Mouse (Mus musculus) activated CD4-positive, CD25-positive, alpha-beta regulatory T cell, adult 4 months (primary cell): ENCODE data around the gene Myt1l. TPM values are rescaled to one million over a fixed set of nuclear protein-coding genes. Genes with fewer than 3 reads are reported as not detected.

Source experiments
- ATAC-seq: one replicate; pipeline ENCODE4 v1.8.0; 2017
- polyA plus RNA-seq, 2 experiments: library from polyadenylated mRNA; unstranded; fragments of 100-300 nt; shearing (Covaris generic); gene quantifications; one replicate each; pipeline ENCODE4 v1.2.1; 2017

Myt1l gene
- not detected for polyA plus RNA-seq

DNA sequence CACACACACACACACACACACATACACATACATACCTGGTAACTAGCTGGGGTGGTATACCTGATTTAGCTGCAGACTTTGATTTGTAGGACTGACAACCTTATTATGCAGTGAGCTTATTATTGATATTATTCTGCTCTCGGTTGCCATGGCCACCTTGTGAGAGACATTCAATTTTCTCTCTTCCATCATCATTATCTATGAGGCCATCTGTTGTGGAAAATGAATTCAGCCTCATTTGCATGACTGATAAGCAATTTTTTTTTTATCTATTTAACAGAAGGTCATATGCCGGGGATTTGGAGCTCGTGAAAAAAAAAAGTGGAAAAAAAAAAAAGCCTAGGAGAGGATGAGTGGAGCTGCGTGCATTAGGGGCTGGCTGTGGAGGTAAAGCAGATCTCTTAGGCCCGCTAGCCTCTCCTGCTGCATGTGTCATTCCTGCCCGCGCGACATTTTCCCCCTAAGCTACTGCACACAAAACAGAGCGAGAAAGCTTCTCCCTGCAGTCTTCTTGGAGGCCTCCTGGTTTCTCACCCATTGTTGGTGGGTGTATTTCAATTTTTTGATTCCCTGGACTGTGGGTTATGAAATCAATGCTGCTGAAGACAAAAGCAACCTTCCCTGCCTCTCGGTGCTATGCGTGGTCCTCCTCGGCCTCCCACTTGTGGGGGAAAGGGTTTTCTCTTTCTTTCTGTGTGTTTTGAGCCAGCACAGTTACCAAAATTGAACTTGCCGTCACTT lies at the start of gene Myt1l:
TSS of gene Myt1l (plus strand) at position 354 of the 741 bp plus-strand sequence.
- ATAC-seq = no peak

DNA sequence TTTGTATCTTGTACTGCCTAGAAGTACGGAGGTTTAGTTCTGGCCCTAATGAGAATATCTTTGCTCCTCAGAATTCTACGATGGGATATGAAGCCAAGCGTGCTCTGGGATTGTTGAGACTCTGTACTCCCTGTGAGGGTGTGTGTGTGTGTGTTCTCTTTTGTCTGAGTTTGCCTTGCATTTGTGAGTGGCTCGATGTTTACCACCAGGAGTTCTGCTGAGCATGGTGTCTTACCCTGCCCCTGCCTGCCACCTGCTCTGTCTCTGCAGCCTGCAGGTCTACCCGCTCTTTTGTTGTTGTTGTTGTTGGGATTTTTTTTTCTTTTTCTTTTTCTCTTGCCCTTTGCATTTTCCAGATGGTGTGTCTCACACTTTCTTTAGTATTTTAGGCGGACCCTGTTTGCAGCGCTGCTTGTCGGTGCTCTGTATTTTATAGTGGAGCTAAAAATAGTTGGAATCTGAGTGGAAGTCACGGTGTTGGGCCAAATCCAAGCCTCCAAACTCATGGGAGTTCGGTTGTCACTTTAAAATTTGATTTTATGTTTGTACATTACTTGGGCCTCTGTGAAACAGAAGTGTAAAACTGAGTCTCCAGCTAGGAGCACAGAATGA lies 41.7 kb upstream of the Myt1l start:
- ATAC-seq = no peak

DNA sequence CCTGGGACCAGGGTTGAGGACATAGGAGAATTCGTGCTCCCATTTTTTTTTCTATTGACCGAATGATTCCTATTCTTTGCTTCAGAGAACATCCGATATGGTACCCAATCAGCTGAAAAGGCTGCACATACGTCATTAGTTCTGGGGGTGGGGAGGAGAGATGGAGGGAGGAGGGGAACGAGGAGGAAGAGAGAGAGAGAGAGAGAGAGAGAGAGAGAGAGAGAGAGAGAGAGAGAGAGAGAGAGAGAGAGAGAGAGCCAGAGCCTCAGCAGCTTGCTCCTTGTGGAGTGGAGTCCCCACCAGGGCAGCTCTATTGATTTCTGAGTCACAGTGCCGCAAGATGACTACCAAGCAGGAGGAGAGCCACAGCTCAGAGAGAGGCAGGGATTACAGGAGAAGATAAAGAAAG lies 1.9 kb upstream of the Myt1l start:
- ATAC-seq = no peak

DNA sequence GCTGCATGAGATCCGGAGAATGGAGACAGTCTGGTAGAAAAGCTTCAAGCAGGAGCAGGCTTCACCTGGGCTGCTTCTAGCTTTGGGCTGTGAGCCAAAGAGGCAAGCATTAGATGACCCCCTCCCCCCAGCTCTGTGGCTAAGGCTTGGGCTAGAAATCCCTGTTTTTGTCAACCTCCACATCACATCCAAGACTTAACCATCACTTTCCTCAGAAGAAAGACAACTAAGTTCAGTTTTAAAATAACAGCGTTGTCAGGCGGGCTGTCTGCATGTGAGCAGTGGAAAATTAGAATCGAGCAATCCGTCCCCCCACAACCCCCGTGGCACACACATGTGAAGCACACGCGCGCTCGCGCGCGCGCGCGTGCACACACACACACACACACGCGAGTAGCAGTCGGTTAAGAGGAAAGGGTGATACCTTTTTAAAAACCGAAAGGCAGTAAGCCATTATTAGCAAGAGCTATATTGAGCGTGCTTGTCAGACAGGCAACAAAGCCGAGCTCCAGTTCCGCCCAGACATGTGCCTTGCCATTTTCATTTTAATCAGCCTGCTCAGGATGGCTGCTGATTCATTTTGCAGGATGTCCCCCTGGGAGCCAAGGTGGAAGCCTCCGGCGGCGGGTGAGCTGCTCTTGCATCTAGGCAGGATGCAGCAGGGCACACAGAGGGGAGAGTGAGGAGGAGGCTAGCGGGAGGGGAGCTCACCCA lies 979 bp upstream of the Myt1l start:
- ATAC-seq = no peak

DNA sequence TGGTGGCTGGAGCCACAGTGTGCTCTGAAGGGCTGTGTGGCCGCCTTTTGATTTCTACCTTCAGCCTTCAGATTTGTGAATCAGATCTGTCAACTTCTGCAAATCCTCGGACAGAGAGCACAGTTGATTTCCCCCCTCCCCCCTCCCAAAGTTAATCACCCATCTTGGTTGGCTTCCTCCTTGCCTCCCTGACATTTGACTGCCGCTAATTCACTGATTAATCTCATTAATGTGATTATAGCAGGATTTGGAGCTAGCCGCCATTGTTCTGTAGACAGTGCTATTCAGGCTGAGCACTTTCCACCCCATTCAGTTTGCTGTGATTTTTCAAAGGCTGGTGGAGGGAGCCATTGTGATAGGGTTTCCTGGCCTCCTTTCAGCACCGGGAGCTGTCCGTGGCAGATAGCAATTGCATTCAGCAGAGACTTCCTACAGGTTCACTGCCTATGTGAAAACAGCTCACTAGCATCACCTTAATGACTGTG lies 2.1 kb downstream of the Myt1l start:
- ATAC-seq = no peak

DNA sequence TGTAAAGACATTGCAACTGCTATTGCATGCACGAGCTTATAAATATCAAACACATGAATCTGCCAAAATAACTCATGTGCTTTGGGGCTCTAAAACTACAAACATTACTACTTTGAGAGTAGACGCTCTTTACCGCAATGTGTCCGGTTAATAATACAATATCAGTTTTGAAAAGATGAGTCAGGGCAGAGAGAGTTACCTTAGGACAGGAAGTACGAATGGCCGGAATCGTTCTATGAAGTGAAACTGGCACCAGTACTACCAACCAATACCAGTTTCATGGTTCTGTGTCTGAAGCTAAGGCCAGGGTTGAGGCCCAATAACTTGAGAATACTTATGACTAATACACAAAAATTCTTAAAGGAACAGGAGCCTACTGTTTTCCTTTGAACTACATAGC lies 2.6 kb downstream of the Myt1l start:
- no peak for ATAC-seq

DNA sequence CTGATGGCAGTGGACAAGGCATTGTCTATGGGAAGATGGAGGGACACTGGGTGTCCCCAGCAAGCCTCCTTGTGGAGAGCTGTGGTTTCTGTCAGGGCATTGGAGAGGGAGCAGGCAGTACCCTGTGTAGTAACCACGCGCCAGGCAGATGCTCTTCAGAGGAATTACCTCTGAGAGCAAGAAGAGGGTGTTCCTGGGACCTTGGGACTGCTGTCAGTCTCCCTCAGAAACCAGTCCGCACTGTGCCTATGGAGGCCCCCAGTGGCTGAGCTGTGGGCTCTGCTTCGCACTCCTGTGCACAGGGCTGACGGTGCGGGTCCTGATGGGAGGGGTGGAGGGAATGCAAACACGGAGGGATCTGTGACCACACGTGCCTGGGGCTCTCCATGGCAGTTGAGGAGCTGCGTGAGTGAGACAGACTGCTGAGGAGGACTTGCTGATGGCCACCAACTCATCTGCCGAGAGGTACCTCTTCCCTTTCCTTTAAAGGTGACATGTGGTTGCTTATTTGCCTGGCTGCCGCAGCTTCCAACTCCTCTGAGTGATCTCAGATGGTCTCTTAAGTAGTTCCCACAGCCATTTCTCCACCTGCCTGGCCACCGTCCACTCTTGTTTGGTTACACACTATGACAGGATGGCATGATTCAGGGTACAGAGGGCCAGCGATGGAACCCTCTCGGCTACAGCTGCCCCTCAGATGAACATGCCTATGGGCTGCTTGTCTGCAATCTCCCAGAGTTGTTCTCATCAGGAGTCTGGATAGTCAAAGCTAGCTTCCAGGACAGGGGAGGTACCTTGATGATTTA lies 5.1 kb downstream of the Myt1l start:
- ATAC-seq = no peak

DNA sequence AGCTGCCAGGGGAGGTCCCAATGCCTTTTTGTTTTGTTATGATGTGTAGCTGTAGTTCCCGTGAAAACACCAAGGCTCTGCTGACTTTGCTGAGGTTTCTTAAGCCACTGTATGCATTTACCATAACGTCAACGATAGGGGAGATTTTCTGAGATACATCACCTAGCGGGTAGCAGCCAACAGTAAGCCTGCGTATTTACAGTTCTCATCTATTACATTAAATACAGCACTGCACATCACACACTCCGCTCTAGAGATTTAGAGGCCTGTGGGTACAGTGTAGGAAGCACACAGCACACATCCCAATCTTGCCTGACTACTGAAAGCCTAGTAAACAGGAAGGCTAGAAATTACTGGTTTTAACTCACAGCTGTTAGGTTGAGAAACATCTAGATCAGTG lies 6.1 kb downstream of the Myt1l start:
- no peak for ATAC-seq

DNA sequence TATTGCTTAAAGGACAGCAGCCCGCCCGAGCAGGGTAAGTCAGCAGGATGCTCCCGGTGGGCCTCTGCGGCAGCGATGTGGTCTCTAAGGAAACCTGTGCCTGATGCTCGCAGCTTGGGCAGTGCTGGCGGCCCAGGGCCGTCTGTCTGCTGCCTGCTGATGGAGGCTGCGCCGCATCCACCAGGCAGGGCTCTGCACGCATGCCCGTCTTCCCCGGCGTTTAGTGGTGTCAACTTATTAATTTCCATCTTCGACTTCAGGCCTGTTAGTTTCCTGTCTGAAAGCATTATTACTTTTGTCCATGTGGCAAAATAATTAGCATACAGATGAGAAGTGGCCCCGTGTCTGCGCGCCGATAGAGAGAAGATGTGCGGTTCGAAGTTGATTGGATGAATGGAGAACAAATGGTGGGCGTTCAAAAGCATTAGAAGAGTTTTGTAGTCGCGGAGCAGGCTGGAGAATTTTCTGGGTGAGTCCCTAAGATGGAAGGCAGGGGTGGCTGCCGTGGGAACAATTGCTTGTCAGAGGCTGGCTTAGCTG lies 6.6 kb downstream of the Myt1l start:
- no peak for ATAC-seq

DNA sequence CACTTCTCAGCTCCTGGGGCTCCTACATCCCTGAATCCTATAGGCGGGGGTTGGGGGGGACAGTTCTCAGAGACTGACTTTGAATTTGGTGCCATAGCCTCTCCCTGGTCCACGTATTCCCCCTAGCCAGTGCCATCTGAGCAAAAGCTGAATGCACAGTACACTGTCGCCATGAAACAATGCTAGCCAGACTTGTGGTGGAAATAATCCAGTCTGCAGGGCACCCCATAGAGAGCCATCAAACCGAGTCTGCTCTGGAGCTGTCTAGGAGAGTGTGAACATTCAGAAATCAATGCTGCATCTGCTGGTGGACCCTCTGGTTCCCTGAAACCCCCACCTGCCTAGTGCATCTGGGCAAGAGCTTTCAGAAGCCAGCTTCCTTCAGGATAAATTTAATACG lies 9.7 kb downstream of the Myt1l start:
- no peak for ATAC-seq

DNA sequence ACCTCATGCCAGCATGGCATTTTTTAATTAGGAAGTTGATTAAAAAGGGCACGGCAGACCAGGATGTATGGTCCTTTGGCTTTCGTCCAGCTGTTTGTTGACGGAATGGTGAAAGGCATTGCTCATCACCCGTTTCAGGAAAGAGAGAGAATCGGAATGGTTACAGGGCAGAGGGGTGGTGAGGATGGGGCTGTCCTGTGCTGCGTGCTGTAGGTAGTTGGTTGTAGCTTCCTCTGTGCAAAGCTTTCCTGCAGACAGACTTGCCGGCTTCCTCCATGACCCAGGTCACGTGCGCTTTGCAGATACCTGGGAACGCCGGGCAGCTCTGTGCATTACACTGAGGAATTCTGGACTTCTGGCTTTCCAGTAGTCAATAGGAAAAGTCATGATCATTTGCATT lies 10.3 kb downstream of the Myt1l start:
- no peak for ATAC-seq

DNA sequence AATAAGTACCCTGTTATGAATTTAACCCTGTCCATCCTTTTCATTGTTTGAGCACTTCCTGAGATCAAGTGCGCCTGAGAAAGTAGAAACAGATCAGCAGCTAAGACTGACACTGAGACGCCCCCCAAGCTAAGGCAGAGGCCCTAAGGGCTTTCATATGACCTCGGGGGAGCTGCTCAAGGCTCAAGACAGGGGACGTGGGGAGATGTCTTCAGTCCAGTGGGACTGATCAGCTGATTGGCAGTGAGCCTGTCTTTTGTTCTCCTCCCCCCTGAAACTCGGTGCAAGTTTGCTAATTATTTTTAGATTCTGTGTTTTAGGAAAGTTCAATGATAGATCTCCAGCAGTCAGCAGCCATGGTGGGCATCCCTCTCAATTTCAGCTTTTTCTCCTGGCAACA lies 10.9 kb downstream of the Myt1l start:
- ATAC-seq = no peak

DNA sequence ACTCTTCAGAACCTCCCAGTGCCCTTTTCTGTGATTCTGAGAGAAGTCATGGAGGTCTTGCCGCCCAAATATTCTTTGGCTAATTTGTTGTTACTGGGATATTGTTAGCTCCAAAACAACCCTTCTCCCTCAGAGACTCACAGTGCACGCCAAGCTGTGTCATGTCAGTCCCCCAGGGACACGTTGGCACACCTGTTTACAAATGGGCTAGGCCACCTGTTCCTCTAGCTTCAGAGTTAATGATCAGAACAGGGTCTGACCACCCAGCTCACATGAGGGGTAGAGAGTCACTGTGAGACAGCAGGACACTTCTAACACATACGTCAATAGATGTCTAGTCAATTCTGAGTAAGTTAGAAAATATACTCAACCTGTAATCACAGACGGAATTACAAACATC lies 12.6 kb downstream of the Myt1l start:
- no peak for ATAC-seq

DNA sequence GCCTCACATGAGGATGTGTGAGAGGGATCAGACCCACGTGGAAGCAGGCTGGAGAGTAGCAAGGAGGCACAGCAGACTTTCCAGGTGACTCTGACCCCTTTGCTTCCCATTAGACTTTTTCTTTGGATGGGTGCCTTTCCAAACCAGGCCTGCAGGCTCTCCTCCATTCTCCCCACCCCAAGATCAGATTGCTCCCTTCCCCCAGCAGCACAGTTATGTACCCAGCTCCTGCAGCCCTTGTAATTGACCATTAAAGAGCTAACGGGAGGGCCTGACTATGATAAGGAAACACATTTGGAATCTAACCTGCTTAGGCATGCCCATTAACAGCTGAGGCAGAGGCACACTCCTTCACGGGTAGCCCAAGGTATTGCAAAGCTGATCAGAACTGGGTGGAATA lies 17.9 kb downstream of the Myt1l start:
- no peak for ATAC-seq

DNA sequence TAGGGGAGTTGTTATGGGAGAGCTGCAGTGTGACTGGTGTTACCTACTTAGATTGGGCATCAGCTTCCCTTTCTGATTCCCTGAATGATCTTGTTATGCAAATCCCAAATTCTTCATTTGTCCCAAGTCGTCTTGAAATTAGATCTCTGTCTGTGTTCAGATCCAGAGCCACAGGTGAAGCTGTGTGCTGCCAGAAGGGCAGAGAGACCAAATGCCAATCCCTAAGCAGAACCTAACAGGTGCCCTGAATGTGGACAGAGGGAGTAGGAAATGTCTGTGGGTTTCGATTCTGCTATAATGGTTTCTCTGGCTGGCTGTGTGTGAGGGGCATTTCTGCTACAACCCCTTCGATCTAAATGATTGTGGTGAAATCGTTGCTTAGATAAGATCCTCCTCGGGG lies 18.9 kb downstream of the Myt1l start:
- ATAC-seq = no peak

DNA sequence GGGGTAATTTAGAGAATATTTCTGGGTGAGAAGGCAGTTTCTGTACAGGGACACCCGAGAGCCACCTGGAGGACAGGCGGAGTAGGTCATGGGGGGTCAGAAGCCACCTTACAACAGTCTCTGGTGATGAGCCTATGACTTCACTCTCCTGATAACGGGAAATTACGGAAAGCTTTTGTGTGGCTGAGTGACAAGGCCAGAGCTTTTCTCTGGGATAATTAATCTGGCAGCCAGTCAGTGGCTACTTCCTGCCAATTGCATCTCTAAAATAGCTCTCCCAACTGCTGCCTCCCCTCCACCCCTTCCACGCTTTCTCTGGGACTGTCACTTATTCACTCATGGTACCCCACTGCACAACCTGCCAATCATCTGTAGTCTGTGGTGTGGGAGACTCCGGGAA lies 19.6 kb downstream of the Myt1l start:
- no peak for ATAC-seq

DNA sequence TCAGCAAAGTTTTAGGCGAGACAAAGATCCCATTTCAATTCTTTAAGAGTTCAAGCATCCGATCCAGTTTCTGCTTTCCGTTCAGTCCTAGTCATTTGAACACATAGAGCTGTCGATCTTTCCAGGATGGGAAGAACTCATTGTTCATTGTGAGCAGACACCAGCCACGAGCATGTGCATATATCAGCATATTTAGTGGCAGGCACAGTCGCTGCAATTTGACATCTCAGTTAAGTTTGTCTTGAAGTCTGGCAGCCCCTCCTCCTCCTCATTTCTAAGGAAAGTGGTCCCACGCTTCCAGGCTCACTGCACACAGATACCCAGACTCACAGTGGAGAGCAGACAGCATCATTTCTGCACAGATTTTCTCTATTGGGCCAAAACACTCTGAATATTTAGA lies 25.0 kb downstream of the Myt1l start:
- no peak for ATAC-seq

DNA sequence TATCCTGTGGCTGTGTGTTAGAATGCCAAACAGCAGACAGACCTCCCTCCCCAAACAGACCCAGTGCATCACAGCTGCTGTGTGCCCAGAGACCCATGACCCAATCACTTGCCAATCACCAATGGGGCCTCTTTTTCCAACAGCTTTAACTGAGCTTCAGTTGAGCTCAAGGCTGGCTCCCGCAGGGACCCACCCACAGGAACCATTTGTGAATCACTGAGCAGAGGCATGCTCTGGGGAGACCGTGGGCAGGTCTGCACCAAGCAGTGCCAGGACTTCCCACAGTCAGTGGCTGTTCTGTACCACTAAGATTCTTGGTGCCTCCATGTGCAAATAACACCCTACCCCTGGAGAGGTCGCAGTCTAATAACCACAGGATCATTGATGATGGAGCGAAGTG lies 27.5 kb downstream of the Myt1l start:
- no peak for ATAC-seq

DNA sequence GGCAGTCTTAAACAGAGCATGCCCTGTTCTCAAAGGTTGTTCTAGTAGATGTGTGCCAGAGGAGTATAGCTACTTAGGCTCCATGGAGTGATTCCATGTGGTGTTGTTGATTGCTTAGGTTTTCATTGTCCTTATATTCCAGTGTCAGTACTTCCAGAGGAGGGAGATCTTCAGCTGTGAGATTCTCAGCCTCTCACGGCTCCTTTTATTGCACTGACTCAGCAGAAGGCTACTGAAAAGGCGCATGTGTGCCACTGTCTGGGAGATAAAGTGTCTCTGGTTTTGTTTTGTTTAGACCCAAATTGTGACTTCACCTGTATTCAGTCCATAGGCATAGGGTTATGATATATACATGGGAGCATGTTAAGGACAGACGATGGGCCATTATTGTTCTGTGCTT lies 28.2 kb downstream of the Myt1l start:
- ATAC-seq = no peak

DNA sequence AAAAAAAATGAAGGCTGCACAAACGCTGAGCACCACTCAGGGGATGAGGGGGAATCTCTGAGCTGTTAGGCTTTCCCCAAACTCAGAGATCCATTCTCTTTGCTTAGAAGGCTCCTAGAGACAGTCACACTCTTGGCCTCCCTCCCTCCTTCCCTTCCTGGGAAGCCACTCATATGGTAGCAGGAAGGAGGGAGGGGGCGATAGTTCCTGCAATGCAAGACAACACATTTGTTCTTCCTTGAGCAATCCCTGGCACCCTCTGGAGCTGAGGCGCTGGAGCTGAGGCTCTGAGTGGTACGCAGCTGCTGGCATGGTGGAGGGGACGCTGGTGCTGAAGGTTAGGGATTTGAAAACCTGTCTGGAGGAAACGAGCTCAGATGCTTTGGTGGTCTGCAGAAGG lies 28.7 kb downstream of the Myt1l start:
- no peak for ATAC-seq

DNA sequence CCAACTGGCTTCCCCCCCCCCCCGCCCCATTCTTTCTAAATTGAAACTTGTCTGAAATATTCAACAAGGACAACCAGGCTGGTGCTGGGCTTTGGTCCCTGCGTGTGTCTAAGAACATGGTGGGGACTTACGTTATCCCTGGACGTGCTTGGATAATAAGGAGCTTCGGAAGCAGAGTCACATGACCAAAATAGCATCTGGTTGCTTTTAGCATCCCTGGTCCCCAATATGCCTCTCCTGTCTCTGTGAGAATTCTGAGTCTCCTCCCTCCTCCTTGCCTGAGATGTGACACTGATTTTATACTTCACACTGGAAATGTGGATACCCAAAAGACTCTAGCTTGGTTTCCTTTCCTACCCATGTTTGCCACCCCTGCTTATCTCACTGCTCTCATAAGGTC lies 31.6 kb downstream of the Myt1l start:
- no peak for ATAC-seq

DNA sequence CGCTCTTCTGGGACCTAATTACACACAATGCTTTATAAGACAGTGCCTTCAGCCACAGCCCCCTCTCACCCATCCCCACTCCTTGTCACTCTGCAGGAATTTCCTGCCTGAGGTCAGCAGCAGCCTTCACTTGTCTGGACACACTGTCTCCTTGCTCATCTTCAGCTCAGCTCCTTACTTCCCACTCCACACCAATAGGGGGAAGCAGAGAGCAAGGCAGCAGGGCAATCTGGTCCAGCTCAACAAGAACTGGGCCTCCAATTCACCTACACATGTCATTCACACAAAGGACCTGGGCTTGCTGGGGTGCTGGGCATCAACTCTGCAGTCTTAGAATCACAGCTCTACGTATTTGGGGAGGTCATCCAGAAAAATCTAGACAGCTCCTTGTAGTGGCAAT lies 33.0 kb downstream of the Myt1l start:
- ATAC-seq = no peak

DNA sequence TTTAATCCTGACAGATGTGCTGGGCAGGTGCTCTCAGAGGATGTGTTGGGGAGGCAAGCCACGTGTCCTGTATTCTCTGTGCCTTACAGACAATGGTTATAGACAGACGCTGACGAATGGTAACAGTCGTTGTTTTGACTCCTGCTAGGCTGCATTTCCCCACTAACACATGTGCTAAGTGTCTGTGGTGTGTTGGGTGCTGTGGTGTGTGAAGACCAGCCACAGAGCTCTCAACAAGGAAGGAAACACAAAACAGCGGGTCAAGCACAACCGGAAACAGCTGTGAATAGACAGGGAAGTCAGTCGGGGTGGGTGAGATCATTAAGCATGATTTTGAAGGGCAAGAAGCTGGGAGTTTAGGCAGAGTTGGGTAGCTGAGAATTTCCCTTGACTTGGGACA lies 41.1 kb downstream of the Myt1l start:
- no peak for ATAC-seq
